Mouse (Mus musculus) T-cell, adult 66 days (primary cell): ENCODE data around the gene Olfr1044. TPM values are rescaled to one million over a fixed set of nuclear protein-coding genes. Genes with fewer than 3 reads are reported as not detected.

ENCODE experiments used
- total RNA-seq, 2 experiments: library from RNA; stranded (reverse); gene quantifications; 3 replicates in 1 of 2; 4 replicates in 1 of 2; pipeline ENCODE4 v1.2.4; 2023

Olfr1044 gene
- not detected for total RNA-seq

DNA sequence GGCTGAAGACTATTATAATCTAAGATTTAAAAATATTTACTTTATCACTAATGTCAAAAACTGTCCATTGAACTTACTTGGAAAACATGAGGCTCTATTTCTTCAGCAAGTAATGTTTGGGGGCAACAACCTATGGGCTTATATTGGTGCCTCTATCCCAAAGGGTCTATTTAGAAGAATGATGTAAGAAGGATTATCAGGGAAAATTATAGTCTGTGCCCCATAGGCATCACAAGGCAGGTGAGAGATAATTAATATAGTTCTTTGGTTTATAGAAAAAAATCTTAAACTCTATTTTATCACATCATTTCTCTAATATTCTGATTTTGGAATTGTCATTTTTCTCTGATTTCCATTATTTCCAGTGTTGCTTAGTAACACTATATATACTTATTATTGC lies at the start of gene Olfr1044:
Gene Olfr1044, minus strand, starts transcription at position 101 of the 400 bp plus-strand sequence.

GRCm38 (mm10) chr2:86219214-86219613 lies 41.6 kb upstream of the Olfr1044 start, which contains the start of gene Olfr1046:
TSS of gene Olfr1046 (minus strand) at chr2:86219314.

GRCm38 (mm10) chr2:86202909-86203308 lies 25.3 kb upstream of the Olfr1044 start, which contains the start of gene Olfr1045:
TSS of gene Olfr1045 (minus strand) at chr2:86203009.

GRCm38 (mm10) chr2:86185583-86185982 lies 8.0 kb upstream of the Olfr1044 start, which contains the start of gene Olfr52:
TSS of gene Olfr52 (minus strand) at chr2:86185683.

DNA sequence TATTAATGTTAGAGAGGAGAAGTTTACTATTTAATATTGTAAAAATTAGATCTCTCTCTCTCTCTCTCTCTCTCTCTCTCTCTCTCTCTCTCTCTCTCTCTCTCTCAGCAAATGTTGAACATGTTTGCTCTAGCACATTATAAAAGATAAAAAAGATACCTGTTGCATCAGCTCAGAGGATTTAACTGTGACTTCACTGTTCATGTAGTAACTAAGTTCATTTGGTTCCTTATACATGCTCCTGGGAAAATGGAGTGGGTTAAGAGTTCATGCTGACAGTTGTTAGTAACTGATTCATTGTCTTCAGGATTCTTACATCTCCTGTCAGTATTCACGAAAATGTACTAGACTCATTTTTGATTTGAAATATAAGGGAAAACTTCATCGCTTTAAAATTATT lies 10.2 kb downstream of the Olfr1044 start, which contains the start of gene Olfr1043:
Gene Olfr1043, minus strand, starts transcription at position 101 of the 400 bp plus-strand sequence.

DNA sequence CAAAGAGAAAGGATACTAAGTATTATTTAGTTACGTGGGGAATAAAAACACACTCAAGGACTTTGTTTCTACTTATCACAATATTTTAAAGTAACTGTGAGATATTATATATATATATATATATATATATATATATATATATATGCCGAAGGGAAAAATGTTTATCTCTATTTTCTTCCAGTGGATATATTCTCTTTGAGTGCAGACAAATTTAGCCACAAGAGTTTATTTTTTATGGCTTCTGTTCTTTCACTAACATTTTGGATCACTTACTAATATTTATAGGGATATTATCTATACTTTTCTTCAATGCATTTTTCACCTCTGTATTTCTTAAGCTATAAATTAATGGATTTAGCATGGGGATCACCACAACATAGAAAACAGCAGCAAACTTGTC lies 15.9 kb downstream of the Olfr1044 start, which contains the start of gene Olfr1042:
Gene Olfr1042, minus strand, starts transcription at position 101 of the 400 bp plus-strand sequence.

DNA sequence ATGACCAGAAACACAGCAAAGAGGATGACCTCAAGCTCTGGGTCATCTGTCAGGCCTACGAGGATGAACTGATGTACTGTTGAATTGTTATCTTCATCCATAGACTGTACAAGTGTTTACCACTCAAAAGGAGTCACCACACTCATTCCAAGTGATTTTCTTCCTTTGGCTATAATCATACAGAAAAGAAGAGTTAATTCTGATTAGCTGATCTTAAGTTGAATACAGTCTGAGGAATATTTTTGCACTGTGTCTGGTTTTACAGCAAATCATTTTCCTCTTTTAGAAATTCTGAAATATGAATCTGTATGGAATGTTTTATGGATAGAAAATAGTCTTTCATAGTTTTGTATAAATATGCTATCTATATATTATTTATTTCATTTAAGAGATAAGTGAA lies 31.0 kb downstream of the Olfr1044 start, which contains the start of gene Olfr1040:
Gene Olfr1040, minus strand, starts transcription at position 101 of the 400 bp plus-strand sequence.

DNA sequence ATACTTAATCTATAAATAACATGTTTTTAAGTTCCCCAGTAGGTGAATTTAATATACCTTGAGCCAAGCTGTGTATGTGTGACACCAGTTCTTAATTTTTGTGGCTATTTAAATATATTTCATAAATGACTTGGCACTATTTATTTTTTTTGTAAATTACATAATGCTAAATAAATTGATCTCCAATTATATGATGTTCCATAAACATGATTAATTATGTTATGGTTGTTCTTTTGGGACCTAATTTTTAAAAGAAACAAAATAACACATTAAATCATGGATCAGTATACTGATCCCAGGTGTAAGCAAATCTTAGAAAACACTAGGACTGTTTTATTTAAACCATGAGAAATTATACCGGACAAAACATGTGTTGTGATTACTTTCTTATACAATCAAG lies 41.8 kb downstream of the Olfr1044 start, which contains the start of gene Olfr1039:
Gene Olfr1039, minus strand, starts transcription at position 101 of the 400 bp plus-strand sequence.

Other genes with a start within 250 kb of the Olfr1044 start
- gene Olfr1028, start 227.4 kb downstream of the Olfr1044 start, total RNA-seq, result not detected
- not detected for gene Olfr1029, start 203.9 kb downstream of the Olfr1044 start, total RNA-seq
- gene Olfr1030, start 198.5 kb downstream of the Olfr1044 start, total RNA-seq, result not detected
- gene Olfr1031, start 187.5 kb downstream of the Olfr1044 start, total RNA-seq, result not detected
- not detected for gene Olfr1032, start 172.3 kb downstream of the Olfr1044 start, total RNA-seq
- not detected for gene Olfr1033, start 157.2 kb downstream of the Olfr1044 start, total RNA-seq
- gene Olfr1034, start 132.0 kb downstream of the Olfr1044 start, total RNA-seq, result not detected
- gene Olfr1036, start 103.8 kb downstream of the Olfr1044 start, total RNA-seq, result not detected
- gene Olfr1037, start 90.4 kb downstream of the Olfr1044 start, total RNA-seq, result not detected
- not detected for gene Olfr1039, start 41.9 kb downstream of the Olfr1044 start, total RNA-seq
- gene Olfr1040, start 31.1 kb downstream of the Olfr1044 start, total RNA-seq, result not detected
- not detected for gene Olfr1042, start 16.0 kb downstream of the Olfr1044 start, total RNA-seq
- not detected for gene Olfr1043, start 10.3 kb downstream of the Olfr1044 start, total RNA-seq
- not detected for gene Olfr52, start 7.9 kb upstream of the Olfr1044 start, total RNA-seq
- gene Olfr1045, start 25.2 kb upstream of the Olfr1044 start, total RNA-seq, result not detected
- not detected for gene Olfr1046, start 41.5 kb upstream of the Olfr1044 start, total RNA-seq
- not detected for gene Olfr1047, start 53.6 kb upstream of the Olfr1044 start, total RNA-seq
- not detected for gene Olfr1048, start 62.5 kb upstream of the Olfr1044 start, total RNA-seq
- gene Olfr1049, start 80.5 kb upstream of the Olfr1044 start, total RNA-seq, result not detected
- gene Olfr1051, start 101.3 kb upstream of the Olfr1044 start, total RNA-seq, result not detected
- not detected for gene Olfr1052, start 114.6 kb upstream of the Olfr1044 start, total RNA-seq
- not detected for gene Olfr1053, start 137.5 kb upstream of the Olfr1044 start, total RNA-seq
- not detected for gene Olfr1054, start 157.6 kb upstream of the Olfr1044 start, total RNA-seq
- not detected for gene Olfr1055, start 172.5 kb upstream of the Olfr1044 start, total RNA-seq
- not detected for gene Olfr1056, start 184.6 kb upstream of the Olfr1044 start, total RNA-seq
- not detected for gene Olfr1057, start 200.6 kb upstream of the Olfr1044 start, total RNA-seq
- not detected for gene Olfr1058, start 210.7 kb upstream of the Olfr1044 start, total RNA-seq
- gene Olfr1061, start 236.2 kb upstream of the Olfr1044 start, total RNA-seq, result not detected
- gene Olfr1062, start 248.9 kb upstream of the Olfr1044 start, total RNA-seq, result not detected